In the genomic region with DNA sequence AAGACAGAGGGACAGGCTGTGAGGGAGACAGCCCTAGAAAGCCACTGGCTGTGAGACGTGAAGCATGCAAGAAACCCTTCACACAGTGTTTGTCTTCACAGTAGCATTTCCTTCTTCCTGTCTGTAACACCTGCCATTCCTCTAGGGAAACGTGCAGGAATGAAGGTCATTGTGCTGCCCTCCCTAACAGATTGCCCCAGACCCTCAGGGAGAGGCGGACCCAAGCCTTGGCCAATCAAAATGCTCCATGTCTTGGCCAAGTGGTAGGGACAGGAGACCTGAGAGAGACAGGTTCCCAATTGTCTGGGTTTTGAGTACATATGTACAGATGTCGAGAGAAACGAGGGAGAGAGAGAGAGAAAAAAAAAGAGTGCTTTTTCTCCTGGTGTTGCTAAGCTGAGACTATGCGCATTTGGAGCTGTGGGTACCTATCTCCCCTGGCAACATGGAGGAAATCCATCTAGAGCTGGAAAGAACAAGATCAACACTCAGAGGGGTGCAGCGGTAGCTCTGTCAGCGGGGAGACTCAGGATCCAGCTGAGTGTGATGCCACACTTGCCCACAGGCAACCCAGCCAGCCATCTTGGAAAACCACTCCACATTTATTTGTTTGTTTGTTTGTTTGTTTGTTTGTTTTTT, we compare ENCODE assay signal across 13 mouse cellular contexts. TPM values are rescaled to one million over a fixed set of nuclear protein-coding genes. Genes with fewer than 3 reads are reported as not detected.
DNase-seq lines count a peak whose midpoint lies in the region; ATAC-seq lines count a peak whose summit lies in the region.
"Had no signal": no experiment of that assay in that cellular context is flagged by ENCODE, and none has a peak within 500 bp of the region (broad histone marks: within the 10 kb centered on the region; RNA-seq: fewer than 3 reads in every experiment).

No protein-coding gene starts in this region.

- no peak overlapping the region for H3K4me3 ChIP-seq in heart, embryonic 12.5 days
- H3K4me3 ChIP-seq in limb, embryonic 10.5 days, result no peak overlapping the region
- no peak overlapping the region for H3K4me3 ChIP-seq in stomach, embryonic 15.5 days (replicated peaks)
- H3K4me3 ChIP-seq: liver, embryonic 12.5 days had no signal

- H3K36me3 ChIP-seq in heart, embryonic 12.5 days, result no peaks in the 10 kb centered on the region
- no peaks in the 10 kb centered on the region for H3K36me3 ChIP-seq in limb, embryonic 10.5 days
- H3K36me3 ChIP-seq in stomach, embryonic 15.5 days, result no peaks in the 10 kb centered on the region
- H3K36me3 ChIP-seq: liver, embryonic 12.5 days had no signal

- peaks cover 12% of the 10 kb centered on the region for H3K4me1 ChIP-seq in heart, embryonic 12.5 days (replicated peaks)
- H3K4me1 ChIP-seq in limb, embryonic 10.5 days, result peaks cover 20% of the 10 kb centered on the region
- 0 out of 2 replicates have a peak, but pooled peaks cover 8% of the 10 kb centered on the region for H3K4me1 ChIP-seq in stomach, embryonic 15.5 days
- H3K4me1 ChIP-seq: liver, embryonic 12.5 days had no signal

- no peak for DNase-seq in heart, adult 8-10 months (ENCODE audit: low spot score)
- DNase-seq in retina, postnatal 1 day, result peak; percentile 37
- DNase-seq in retina, embryonic 14.5 days (ENCODE audit: low spot score), result no peak
- DNase-seq in limb, embryonic 10.5 days (ENCODE audit: low spot score), result peak; percentile 35
- DNase-seq: adrenal gland, postnatal 36 days; cerebellum, adult 18-20 months; layer of hippocampus, adult 9-11 months had no signal

- H3K27me3 ChIP-seq in heart, embryonic 12.5 days (replicated peaks), result no peaks in the 10 kb centered on the region
- no peaks in the 10 kb centered on the region for H3K27me3 ChIP-seq in limb, embryonic 10.5 days (ENCODE audit: low read depth, poor library complexity, severe bottlenecking)
- H3K27me3 ChIP-seq in stomach, embryonic 15.5 days (replicated peaks), result no peaks in the 10 kb centered on the region
- H3K27me3 ChIP-seq: liver, embryonic 12.5 days had no signal

- WGBS in heart, embryonic 12.5 days, result 31% methylated on average over 8 of the region's 8 CpGs
- 38% methylated on average over 8 of the region's 8 CpGs for WGBS in limb, embryonic 10.5 days
- 31% methylated on average over 8 of the region's 8 CpGs for WGBS in stomach, embryonic 15.5 days

- H3K9ac ChIP-seq in heart, embryonic 12.5 days, result no peak overlapping the region
- no peak overlapping the region for H3K9ac ChIP-seq in stomach, embryonic 15.5 days
- H3K9ac ChIP-seq: liver, embryonic 12.5 days had no signal

- no peak for ATAC-seq in heart, embryonic 12.5 days (ENCODE audit: insufficient number of reproducible peaks, low FRiP score)
- ATAC-seq in stomach, embryonic 15.5 days (ENCODE audit: insufficient read depth, low FRiP score, low read depth), result peak; percentile 86
- no peak for ATAC-seq in activated CD4-positive, CD25-positive, alpha-beta regulatory T cell, adult 4 months
- ATAC-seq in erythroid progenitor cell, adult 5-6 weeks (replicated peaks; ENCODE audit: low FRiP score, poor library complexity, severe bottlenecking), result no peak
- ATAC-seq: liver, embryonic 12.5 days; Patski had no signal

- peak overlapping the region; percentile 11 for H3K4me2 ChIP-seq in heart, embryonic 12.5 days
- no peak overlapping the region; the same call in 1 of the 2 replicates for H3K4me2 ChIP-seq in stomach, embryonic 15.5 days
- H3K4me2 ChIP-seq: liver, embryonic 12.5 days had no signal

- H3K9me3 ChIP-seq in heart, embryonic 12.5 days (replicated peaks), result no peaks in the 10 kb centered on the region
- H3K9me3 ChIP-seq in limb, embryonic 10.5 days (replicated peaks), result no peaks in the 10 kb centered on the region
- no peaks in the 10 kb centered on the region for H3K9me3 ChIP-seq in stomach, embryonic 15.5 days
- H3K9me3 ChIP-seq: liver, embryonic 12.5 days had no signal

- H3K27ac ChIP-seq in heart, embryonic 12.5 days (ENCODE audit: poor library complexity, severe bottlenecking), result no peak overlapping the region
- peak overlapping the region; percentile 33; the same call in 1 of the 2 replicates for H3K27ac ChIP-seq in limb, embryonic 10.5 days
- H3K27ac ChIP-seq in stomach, embryonic 15.5 days, result peak overlapping the region; percentile 64
- H3K27ac ChIP-seq: liver, embryonic 12.5 days had no signal

RNA-seq across cellular contexts. Expression of gene Ptprf, which starts 28.6 kb away (rescaled TPM):
- polyA plus RNA-seq in heart, embryonic 12.5 days (2016; fragmentation: Nextera tagmentation; extraction: Ambion mirVana), result 38.1 and 43.5 TPM in 2 replicates
- total RNA-seq in heart, adult 8-10 months (2022), result 1 to 10 TPM; 3.6 to 6.8 (median 4.6) TPM
- 67.5 and 77.3 TPM in 2 replicates for polyA plus RNA-seq in limb, embryonic 10.5 days (2016; fragmentation: Nextera tagmentation; extraction: Ambion mirVana)
- polyA plus RNA-seq in stomach, embryonic 15.5 days (2015; fragmentation: Nextera tagmentation; extraction: Ambion mirVana), result 79.2 and 85.6 TPM in 2 replicates
- under 1 TPM; 0.31 to 0.34 TPM for polyA plus RNA-seq in activated CD4-positive, CD25-positive, alpha-beta regulatory T cell, adult 4 months (2017; shearing (Covaris generic))
- total RNA-seq in erythroid progenitor cell, adult 5-6 weeks (2015; ENCODE audit: low replicate concordance), result 0.84 TPM in 1 of 2 replicates, not detected in the other
- 0.13 TPM in 1 of 2 replicates, not detected in the other for total RNA-seq in erythroid progenitor cell, adult 5-6 weeks (2017; ENCODE audit: low replicate concordance)

Comparison
In these comparisons a context has a peak if more than half of its experiments do, and no peak if none do; other contexts are left out.
1. DNase-seq: peak in retina, postnatal 1 day (single experiment) and limb, embryonic 10.5 days (single experiment); none in heart, adult 8-10 months (single experiment) and retina, embryonic 14.5 days (single experiment).
2. RNA of gene Ptprf, which starts 28.6 kb away (polyA plus RNA-seq): 79.2 to 85.6 TPM in stomach, embryonic 15.5 days, 67.5 to 77.3 TPM in limb, embryonic 10.5 days and 38.1 to 43.5 TPM in heart, embryonic 12.5 days; 0.31 to 0.34 TPM in activated CD4-positive, CD25-positive, alpha-beta regulatory T cell, adult 4 months; every median in the first group is over 10 times any median in the second.